Mouse (Mus musculus) bone marrow macrophage, adult 2 months (primary cell): ENCODE data around the gene Ehbp1.

Source experiments
- CTCF ChIP-seq: IDR thresholded peaks from 2 replicates; pipeline ENCODE4 v1.5.1; 2012; ENCODE audit warnings: low read depth, mild to moderate bottlenecking, low read length, moderate library complexity
- POLR2A ChIP-seq: IDR thresholded peaks from 2 replicates; pipeline ENCODE4 v1.6.1; 2012; ENCODE audit warnings: mild to moderate bottlenecking, low read depth, low read length, borderline replicate concordance

DNA sequence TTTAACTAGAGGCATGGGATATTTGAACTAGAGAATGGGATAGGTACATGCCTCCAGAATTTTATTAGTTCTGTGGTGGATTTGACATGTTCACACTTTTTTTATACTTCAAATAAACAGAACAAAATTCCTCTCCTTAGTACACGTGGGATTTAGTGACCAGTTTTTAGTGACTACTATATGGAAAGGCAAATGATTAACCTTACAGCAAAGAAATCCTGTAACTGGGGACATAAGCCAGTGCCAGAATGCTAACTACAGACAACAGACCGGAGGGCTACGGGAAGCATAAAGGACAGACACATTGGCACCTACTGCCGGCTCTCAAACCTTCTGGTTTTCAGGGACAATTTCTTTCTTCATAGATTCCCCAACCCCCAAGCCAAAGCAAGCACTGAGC, 72.4 kb downstream of the Ehbp1 start:
- no peak for TF ChIP-seq CTCF
- TF ChIP-seq POLR2A = no peak
